Mouse (Mus musculus): ENCODE data around the gene Piwil4. TPM values are rescaled to one million over a fixed set of nuclear protein-coding genes. Genes with fewer than 3 reads are reported as not detected.

Piwil4 gene
- polyA plus RNA-seq, 1 experiment from 2014 or later = 0.07 TPM

DNA sequence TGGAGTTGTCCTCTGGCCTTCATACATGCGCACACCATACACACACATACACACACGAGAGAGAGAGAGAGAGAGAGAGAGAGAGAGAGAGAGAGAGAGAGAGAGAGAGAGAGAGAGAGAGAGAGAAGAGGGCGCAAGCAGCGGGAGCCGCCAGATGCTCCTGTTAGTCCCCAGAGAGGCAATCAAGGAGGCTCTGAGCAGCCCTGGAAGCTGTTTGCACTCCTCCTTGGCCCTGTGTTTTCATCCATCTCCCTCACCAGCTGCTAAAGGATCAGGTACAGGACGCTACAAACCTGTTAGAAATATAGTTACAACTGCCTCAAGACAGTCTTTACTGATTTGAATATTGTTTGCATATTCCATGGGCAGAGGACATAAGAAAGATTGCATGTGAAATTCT lies 29.3 kb upstream of the Piwil4 start:
- Histone ChIP-seq H3K36me3 (ENCODE audit: control insufficient read depth, insufficient read depth, low read length) (no peaks in the 10 kb centered on the region), H3K4me3 (ENCODE audit: control insufficient read depth in 1 of 2, insufficient read depth in 1 of 2, low read depth in 1 of 2, low read length in 2 of 2) (no peak overlapping the region), H3K4me1 (ENCODE audit: control insufficient read depth in 2 of 2, insufficient read depth in 2 of 2, low read length in 2 of 2) (peaks cover 0 to 5% of the 10 kb centered on the region in 2 experiments; a peak in 1 of 4 replicates), H3K27ac (replicated peaks in 1 of 2; ENCODE audit: control insufficient read depth in 1 of 2, insufficient read depth in 1 of 2, low read depth in 2 of 2, low read length in 2 of 2) (no peak overlapping the region), H3K9me3 (ENCODE audit: control insufficient read depth, low read length) (no peaks in the 10 kb centered on the region), H3K4me2 (ENCODE audit: low read length) (no peak overlapping the region), H3K9ac (ENCODE audit: low read length) (no peak overlapping the region), H3K27me3 (ENCODE audit: control insufficient read depth, insufficient read depth, low read length) (peaks cover 28% of the 10 kb centered on the region; the same call in 1 of the 2 replicates)
- 60% methylated on average over 4 of the region's 6 CpGs for WGBS
- no peak for ATAC-seq (ENCODE audit: insufficient number of reproducible peaks, insufficient read depth, low FRiP score, low read depth)

DNA sequence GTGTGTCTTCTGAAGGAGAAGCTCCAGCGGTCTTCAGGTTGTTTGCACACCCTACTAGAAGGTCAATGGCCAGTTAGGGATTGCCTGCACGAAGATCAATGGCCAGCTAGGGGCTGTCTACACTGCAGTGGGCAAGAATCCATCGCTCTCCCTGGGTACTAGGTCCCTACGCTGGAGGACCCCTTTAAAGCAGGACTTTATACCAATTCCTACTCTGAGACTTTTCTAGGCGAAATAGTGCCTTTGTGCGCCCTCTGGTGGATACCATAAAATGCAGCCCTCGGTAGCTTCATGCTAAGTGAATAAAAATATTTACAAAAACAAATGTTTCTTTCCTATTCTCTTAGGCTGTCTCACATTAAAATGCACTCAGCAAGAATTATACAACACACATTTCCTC lies 24.2 kb upstream of the Piwil4 start:
- Histone ChIP-seq H3K27me3 (ENCODE audit: control insufficient read depth, insufficient read depth, low read length) (peaks cover 21% of the 10 kb centered on the region), H3K4me1 (ENCODE audit: control insufficient read depth in 2 of 2, insufficient read depth in 2 of 2, low read length in 2 of 2) (no peaks in the 10 kb centered on the region), H3K36me3 (ENCODE audit: control insufficient read depth, insufficient read depth, low read length) (no peaks in the 10 kb centered on the region), H3K9ac (ENCODE audit: low read length) (no peak overlapping the region), H3K4me3 (ENCODE audit: control insufficient read depth in 1 of 2, insufficient read depth in 1 of 2, low read depth in 1 of 2, low read length in 2 of 2) (no peak overlapping the region), H3K27ac (replicated peaks in 1 of 2; ENCODE audit: control insufficient read depth in 1 of 2, insufficient read depth in 1 of 2, low read depth in 2 of 2, low read length in 2 of 2) (no peak overlapping the region), H3K4me2 (ENCODE audit: low read length) (no peak overlapping the region), H3K9me3 (ENCODE audit: control insufficient read depth, low read length) (no peaks in the 10 kb centered on the region)
- ATAC-seq (ENCODE audit: insufficient number of reproducible peaks, insufficient read depth, low FRiP score, low read depth) = no peak
- WGBS = 27% methylated on average over 7 of the region's 7 CpGs

- Histone ChIP-seq H3K9me3 (ENCODE audit: control insufficient read depth, low read length) (no peaks in the 10 kb centered on the region), H3K9ac (ENCODE audit: low read length) (no peak overlapping the region), H3K27me3 (ENCODE audit: control insufficient read depth, insufficient read depth, low read length) (peaks cover 9% of the 10 kb centered on the region; the same call in 1 of the 2 replicates), H3K36me3 (ENCODE audit: control insufficient read depth, insufficient read depth, low read length) (no peaks in the 10 kb centered on the region), H3K4me2 (ENCODE audit: low read length) (no peak overlapping the region), H3K4me1 (ENCODE audit: control insufficient read depth in 2 of 2, insufficient read depth in 2 of 2, low read length in 2 of 2) (no peaks in the 10 kb centered on the region; a peak in 1 of 4 replicates), H3K27ac (replicated peaks in 1 of 2; ENCODE audit: control insufficient read depth in 1 of 2, insufficient read depth in 1 of 2, low read depth in 2 of 2, low read length in 2 of 2) (no peak overlapping the region), H3K4me3 (ENCODE audit: control insufficient read depth in 1 of 2, insufficient read depth in 1 of 2, low read depth in 1 of 2, low read length in 2 of 2) (no peak overlapping the region)
- ATAC-seq (ENCODE audit: insufficient number of reproducible peaks, insufficient read depth, low FRiP score, low read depth) = no peak
Measured at GRCm38 (mm10) chr9:14759261-14759660, 18.7 kb upstream of the Piwil4 start.

DNA sequence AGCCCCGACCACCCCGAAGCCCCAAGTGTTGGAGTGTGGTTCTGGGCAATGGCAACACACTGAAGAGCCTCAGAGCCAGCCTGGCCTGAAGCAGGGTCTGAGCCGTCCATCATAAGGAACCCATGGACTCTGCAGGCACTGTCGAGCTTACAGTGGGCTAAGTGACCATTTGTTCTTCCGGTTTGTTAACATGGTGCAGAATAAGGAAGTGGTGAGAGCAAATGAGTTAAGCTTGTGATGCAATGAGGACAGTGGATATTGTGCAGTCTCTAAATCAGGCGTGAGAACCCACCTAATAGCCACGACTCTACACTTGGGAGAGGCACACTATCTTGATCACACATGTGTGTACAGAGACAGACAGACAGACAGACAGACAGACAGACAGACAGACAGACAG lies 18.1 kb upstream of the Piwil4 start:
- no peak for ATAC-seq (ENCODE audit: insufficient number of reproducible peaks, insufficient read depth, low FRiP score, low read depth)
- Histone ChIP-seq H3K9me3 (ENCODE audit: control insufficient read depth, low read length) (no peaks in the 10 kb centered on the region), H3K36me3 (ENCODE audit: control insufficient read depth, insufficient read depth, low read length) (no peaks in the 10 kb centered on the region), H3K4me2 (ENCODE audit: low read length) (no peak overlapping the region), H3K4me1 (ENCODE audit: control insufficient read depth in 2 of 2, insufficient read depth in 2 of 2, low read length in 2 of 2) (no peaks in the 10 kb centered on the region; a peak in 1 of 4 replicates), H3K27ac (replicated peaks in 1 of 2; ENCODE audit: control insufficient read depth in 1 of 2, insufficient read depth in 1 of 2, low read depth in 2 of 2, low read length in 2 of 2) (no peak overlapping the region), H3K4me3 (ENCODE audit: control insufficient read depth in 1 of 2, insufficient read depth in 1 of 2, low read depth in 1 of 2, low read length in 2 of 2) (no peak overlapping the region), H3K27me3 (ENCODE audit: control insufficient read depth, insufficient read depth, low read length) (peaks cover 5% of the 10 kb centered on the region; the same call in 1 of the 2 replicates), H3K9ac (ENCODE audit: low read length) (no peak overlapping the region)
- 63% methylated on average over 7 of the region's 7 CpGs for WGBS

DNA sequence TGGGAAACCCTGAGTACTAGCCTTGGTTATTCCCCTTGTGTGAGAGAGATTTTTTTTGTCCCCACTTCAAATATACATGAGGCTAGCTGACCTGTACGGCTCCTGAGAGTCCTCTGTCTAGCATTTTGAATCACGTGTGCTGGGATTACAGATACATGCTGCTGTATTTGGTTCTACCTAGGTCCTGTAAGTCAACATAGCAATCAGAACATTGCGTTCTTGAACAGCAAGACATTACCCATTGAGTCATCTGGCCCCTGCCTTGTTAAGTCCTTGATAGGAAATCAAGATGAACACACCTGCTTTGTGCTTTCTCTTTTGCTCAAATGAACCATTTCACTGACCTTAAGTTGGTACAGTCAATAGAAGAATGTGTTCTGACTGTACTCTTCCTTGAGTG lies 13.9 kb upstream of the Piwil4 start:
- no peaks in the 10 kb centered on the region for H3K36me3 ChIP-seq (ENCODE audit: control insufficient read depth, insufficient read depth, low read length)
- H3K27me3 ChIP-seq (ENCODE audit: control insufficient read depth, insufficient read depth, low read length) = peaks cover 8% of the 10 kb centered on the region
- no peak overlapping the region for H3K4me3 ChIP-seq (ENCODE audit: control insufficient read depth in 1 of 2, insufficient read depth in 1 of 2, low read depth in 1 of 2, low read length in 2 of 2)
- H3K27ac ChIP-seq (replicated peaks in 1 of 2; ENCODE audit: control insufficient read depth in 1 of 2, insufficient read depth in 1 of 2, low read depth in 2 of 2, low read length in 2 of 2) = no peak overlapping the region
- ATAC-seq (ENCODE audit: insufficient number of reproducible peaks, insufficient read depth, low FRiP score, low read depth) = no peak
- no peak overlapping the region for H3K4me2 ChIP-seq (ENCODE audit: low read length)
- H3K9ac ChIP-seq (ENCODE audit: low read length) = no peak overlapping the region
- H3K9me3 ChIP-seq (ENCODE audit: control insufficient read depth, low read length) = no peaks in the 10 kb centered on the region
- WGBS = 80% methylated on average over 3 of the region's 3 CpGs
- peaks cover 0 to 6% of the 10 kb centered on the region in 2 experiments; a peak in 3 of 4 replicates for H3K4me1 ChIP-seq (ENCODE audit: control insufficient read depth in 2 of 2, insufficient read depth in 2 of 2, low read length in 2 of 2)

- peaks cover 0 to 6% of the 10 kb centered on the region in 2 experiments; a peak in 3 of 4 replicates for H3K4me1 ChIP-seq (ENCODE audit: control insufficient read depth in 2 of 2, insufficient read depth in 2 of 2, low read length in 2 of 2)
- H3K27me3 ChIP-seq (ENCODE audit: control insufficient read depth, insufficient read depth, low read length) = peaks cover 8% of the 10 kb centered on the region
- no peaks in the 10 kb centered on the region for H3K36me3 ChIP-seq (ENCODE audit: control insufficient read depth, insufficient read depth, low read length)
- H3K9me3 ChIP-seq (ENCODE audit: control insufficient read depth, low read length) = no peaks in the 10 kb centered on the region
- H3K4me2 ChIP-seq (ENCODE audit: low read length) = no peak overlapping the region
- no peak overlapping the region for H3K4me3 ChIP-seq (ENCODE audit: control insufficient read depth in 1 of 2, insufficient read depth in 1 of 2, low read depth in 1 of 2, low read length in 2 of 2)
- H3K27ac ChIP-seq (replicated peaks in 1 of 2; ENCODE audit: control insufficient read depth in 1 of 2, insufficient read depth in 1 of 2, low read depth in 2 of 2, low read length in 2 of 2) = no peak overlapping the region
- no peak overlapping the region for H3K9ac ChIP-seq (ENCODE audit: low read length)
- no peak for ATAC-seq (ENCODE audit: insufficient number of reproducible peaks, insufficient read depth, low FRiP score, low read depth)
Measured at GRCm38 (mm10) chr9:14753947-14754346, 13.4 kb upstream of the Piwil4 start.

DNA sequence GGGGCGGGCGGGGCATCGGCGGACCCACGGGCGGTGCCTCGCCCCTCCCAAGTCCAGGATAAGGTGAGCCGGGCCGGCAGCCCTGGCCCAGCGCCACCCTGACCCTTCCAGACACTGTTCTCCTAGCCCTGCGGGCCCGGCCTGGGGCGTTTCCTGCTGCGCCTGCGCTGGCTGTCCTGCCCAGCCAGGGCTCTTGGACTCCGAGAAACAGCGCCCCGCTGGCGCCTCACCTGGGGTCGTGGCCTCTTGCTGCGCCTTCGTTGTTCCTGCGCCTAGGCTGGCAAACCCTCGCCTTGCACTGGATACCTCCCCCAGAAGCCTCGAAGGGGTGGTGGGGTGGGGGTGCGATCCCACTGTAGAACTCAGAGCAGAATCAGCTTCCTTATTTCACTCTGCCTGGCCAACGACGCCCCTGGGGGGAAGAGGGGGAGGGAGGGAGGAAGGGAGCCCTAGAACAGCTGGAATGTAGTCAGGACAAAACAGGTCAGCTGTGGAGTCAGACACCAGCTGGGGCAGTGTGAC lies 11.5 kb upstream of the Piwil4 start, which contains the start of gene Fut4:
Gene Fut4, minus strand, starts transcription at position 393 of the 522 bp plus-strand sequence.
- Histone ChIP-seq H3K9me3 (ENCODE audit: control insufficient read depth, low read length) (no peaks in the 10 kb centered on the region), H3K27me3 (ENCODE audit: control insufficient read depth, insufficient read depth, low read length) (peaks cover 8% of the 10 kb centered on the region), H3K4me2 (ENCODE audit: low read length) (peak within 1 kb of the TSS; percentile 93), H3K36me3 (ENCODE audit: control insufficient read depth, insufficient read depth, low read length) (no peaks in the 10 kb centered on the region), H3K9ac (ENCODE audit: low read length) (peak within 1 kb of the TSS; percentile 71), H3K4me1 (ENCODE audit: control insufficient read depth in 2 of 2, insufficient read depth in 2 of 2, low read length in 2 of 2) (peaks cover 0 to 6% of the 10 kb centered on the region in 2 experiments; a peak in 2 of 4 replicates), H3K27ac (replicated peaks in 1 of 2; ENCODE audit: control insufficient read depth in 1 of 2, insufficient read depth in 1 of 2, low read depth in 2 of 2, low read length in 2 of 2) (no peak within 1 kb of the TSS), H3K4me3 (ENCODE audit: control insufficient read depth in 1 of 2, insufficient read depth in 1 of 2, low read depth in 1 of 2, low read length in 2 of 2) (peak within 1 kb of the TSS; percentile 55 to 57)
- 0% methylated on average over 23 of the region's 28 CpGs for WGBS
- peak; percentile 72 for ATAC-seq (ENCODE audit: insufficient number of reproducible peaks, insufficient read depth, low FRiP score, low read depth)

DNA sequence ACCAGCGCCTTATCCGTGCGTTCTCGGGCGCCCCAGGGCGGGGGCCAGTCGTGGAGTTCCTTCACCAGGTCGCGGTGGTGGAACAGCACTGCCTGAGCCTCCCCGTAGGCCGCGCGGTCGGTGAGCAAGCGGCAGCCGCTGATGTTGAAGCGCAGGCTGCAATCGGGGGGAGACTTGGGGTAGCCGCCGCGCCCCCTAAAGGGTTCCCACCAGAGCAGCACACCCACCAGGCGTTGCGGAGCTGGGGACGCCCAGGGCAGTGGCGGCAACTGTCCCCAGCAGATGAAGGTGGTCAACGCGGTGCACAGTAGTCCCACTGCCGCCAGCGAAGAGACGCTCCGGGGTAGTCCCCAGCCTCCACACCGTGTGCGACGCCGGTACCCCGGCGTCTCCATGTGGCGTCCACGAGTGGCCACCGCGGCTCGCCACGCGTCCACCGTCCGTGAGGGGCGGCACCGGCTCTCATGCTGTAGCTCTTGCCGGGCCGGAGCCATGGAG lies 11.0 kb upstream of the Piwil4 start:
- no peaks in the 10 kb centered on the region for H3K36me3 ChIP-seq (ENCODE audit: control insufficient read depth, insufficient read depth, low read length)
- peak overlapping the region; percentile 71 for H3K9ac ChIP-seq (ENCODE audit: low read length)
- 1% methylated on average over 50 of the region's 50 CpGs for WGBS
- H3K4me2 ChIP-seq (ENCODE audit: low read length) = peak overlapping the region; percentile 93
- H3K27ac ChIP-seq (replicated peaks in 1 of 2; ENCODE audit: control insufficient read depth in 1 of 2, insufficient read depth in 1 of 2, low read depth in 2 of 2, low read length in 2 of 2) = no peak overlapping the region
- peaks cover 8% of the 10 kb centered on the region for H3K27me3 ChIP-seq (ENCODE audit: control insufficient read depth, insufficient read depth, low read length)
- H3K4me1 ChIP-seq (ENCODE audit: control insufficient read depth in 2 of 2, insufficient read depth in 2 of 2, low read length in 2 of 2) = peaks cover 0 to 6% of the 10 kb centered on the region in 2 experiments; a peak in 2 of 4 replicates
- H3K9me3 ChIP-seq (ENCODE audit: control insufficient read depth, low read length) = no peaks in the 10 kb centered on the region
- no peak; the same call in 1 of the 2 replicates for ATAC-seq (ENCODE audit: insufficient number of reproducible peaks, insufficient read depth, low FRiP score, low read depth)
- H3K4me3 ChIP-seq (ENCODE audit: control insufficient read depth in 1 of 2, insufficient read depth in 1 of 2, low read depth in 1 of 2, low read length in 2 of 2) = peak overlapping the region; percentile 55 to 57
